Mouse (Mus musculus): ENCODE data around the gene Cwc22.

- TF ChIP-seq CTCF (IDR thresholded peaks at IDR 0.05; ENCODE audit: low read depth) = no peak
- TF ChIP-seq EP300 (IDR thresholded peaks at IDR 0.05; ENCODE audit: low read depth) = no peak
These were observed 17.8 kb downstream of the Cwc22 start for GRCm38 (mm10) chr2:77928352-77928751.

All from heart, postnatal 0 days (tissue).